In genomic region chr8:6573492-6573891, GRCm38 (mm10) we compare ENCODE assay signal across 30 mouse cellular contexts.
"Had no signal": no experiment of that assay in that cellular context is flagged by ENCODE, and none has a peak within 500 bp of the region (broad histone marks: within the 10 kb centered on the region; RNA-seq: fewer than 3 reads in every experiment).

No protein-coding gene starts in this region.

- H3K9ac ChIP-seq: limb, embryonic 12.5 days; limb, embryonic 13.5 days; limb, embryonic 15.5 days; liver, embryonic 12.5 days; liver, embryonic 13.5 days; liver, embryonic 14.5 days; liver, embryonic 15.5 days; liver, postnatal 0 days; lung, embryonic 14.5 days; lung, embryonic 15.5 days; midbrain, embryonic 12.5 days; midbrain, embryonic 13.5 days; midbrain, embryonic 15.5 days; neural tube, embryonic 12.5 days had no signal

- H3K4me3 ChIP-seq: left cerebral cortex, adult 2 months; limb, embryonic 10.5 days; limb, embryonic 12.5 days; limb, embryonic 13.5 days; limb, embryonic 15.5 days; liver, embryonic 12.5 days; liver, embryonic 13.5 days; liver, embryonic 15.5 days; lung, embryonic 15.5 days; megakaryocyte, embryonic 14.5 days; midbrain, embryonic 10.5 days; midbrain, embryonic 12.5 days; midbrain, embryonic 13.5 days; midbrain, embryonic 15.5 days; neural tube, embryonic 12.5 days had no signal

- H3K27ac ChIP-seq: left cerebral cortex, adult 2 months; limb, embryonic 10.5 days; limb, embryonic 12.5 days; limb, embryonic 13.5 days; limb, embryonic 15.5 days; liver, embryonic 12.5 days; liver, embryonic 13.5 days; liver, embryonic 14.5 days; liver, embryonic 15.5 days; lung, embryonic 15.5 days; macrophage; midbrain, embryonic 10.5 days; midbrain, embryonic 12.5 days; midbrain, embryonic 13.5 days; midbrain, embryonic 15.5 days; neural tube, embryonic 12.5 days had no signal

- ATAC-seq: liver, embryonic 12.5 days; liver, postnatal 0 days; lung, postnatal 0 days; midbrain, embryonic 13.5 days; midbrain, embryonic 15.5 days; midbrain, embryonic 16.5 days had no signal

- H3K27me3 ChIP-seq: limb, embryonic 13.5 days; limb, embryonic 15.5 days; liver, embryonic 12.5 days; liver, embryonic 13.5 days; liver, embryonic 15.5 days; lung, embryonic 15.5 days; megakaryocyte, embryonic 14.5 days; midbrain, embryonic 15.5 days; neural tube, embryonic 12.5 days had no signal

- H3K4me2 ChIP-seq: limb, embryonic 12.5 days; limb, embryonic 13.5 days; limb, embryonic 15.5 days; liver, embryonic 11.5 days; liver, embryonic 12.5 days; liver, embryonic 13.5 days; liver, embryonic 15.5 days; lung, embryonic 14.5 days; lung, embryonic 15.5 days; midbrain, embryonic 12.5 days; midbrain, embryonic 13.5 days; midbrain, embryonic 15.5 days; neural tube, embryonic 12.5 days had no signal

- H3K36me3 ChIP-seq: limb, embryonic 10.5 days; limb, embryonic 12.5 days; limb, embryonic 13.5 days; limb, embryonic 15.5 days; liver, embryonic 12.5 days; liver, embryonic 13.5 days; liver, embryonic 15.5 days; lung, embryonic 15.5 days; midbrain, embryonic 10.5 days; midbrain, embryonic 12.5 days; midbrain, embryonic 13.5 days; midbrain, embryonic 15.5 days; neural tube, embryonic 12.5 days had no signal

- H3K9me3 ChIP-seq: limb, embryonic 10.5 days; limb, embryonic 12.5 days; limb, embryonic 13.5 days; limb, embryonic 15.5 days; liver, embryonic 12.5 days; liver, embryonic 13.5 days; liver, embryonic 15.5 days; lung, embryonic 15.5 days; megakaryocyte, embryonic 14.5 days; midbrain, embryonic 10.5 days; midbrain, embryonic 12.5 days; midbrain, embryonic 13.5 days; midbrain, embryonic 15.5 days; neural tube, embryonic 12.5 days had no signal

- H3K4me1 ChIP-seq: limb, embryonic 10.5 days; limb, embryonic 12.5 days; liver, embryonic 12.5 days; liver, embryonic 13.5 days; liver, embryonic 15.5 days; lung, embryonic 15.5 days; megakaryocyte, embryonic 14.5 days; midbrain, embryonic 10.5 days; midbrain, embryonic 12.5 days; midbrain, embryonic 13.5 days; midbrain, embryonic 15.5 days; neural tube, embryonic 12.5 days had no signal

- DNase-seq: left cerebral cortex, postnatal 4 days; liver; liver, embryonic 13.5 days; liver, postnatal 0 days; lung, adult 18-20 months; lung, adult 2 months; lung, embryonic 14.5 days; lung, postnatal 10 days; lung, postnatal 14 days; lung, postnatal 36 days; lung, postnatal 4 days had no signal
